Mouse (Mus musculus) liver, embryonic 14.5 days (tissue): ENCODE results near the gene Rft1.

ENCODE experiments used
- CTCF ChIP-seq: IDR thresholded peaks from 2 replicates; pipeline ENCODE4 v1.5.1; 2016; ENCODE audit warnings: antibody characterized with exemption, low read depth, control low read depth
- EP300 ChIP-seq: IDR thresholded peaks from 2 replicates; pipeline ENCODE4 v1.6.1; 2016; ENCODE audit warnings: antibody characterized with exemption, low read depth

- TF ChIP-seq CTCF (no peak), EP300 (no peak)
Observed at GRCm38 (mm10) chr14:30637087-30637486, 17.1 kb upstream of the Rft1 start.
